Mouse (Mus musculus): ENCODE measurements at regions not wholly inside any gene's neighbourhood (a gene's known extent, or its start where the extent isn't known, plus 50 kb on each side); places are given as distances from the start of the nearest gene placed in this dataset.
A peak's percentile ranks its signal among the peaks of the same experiment; 100 is the strongest.

DNA sequence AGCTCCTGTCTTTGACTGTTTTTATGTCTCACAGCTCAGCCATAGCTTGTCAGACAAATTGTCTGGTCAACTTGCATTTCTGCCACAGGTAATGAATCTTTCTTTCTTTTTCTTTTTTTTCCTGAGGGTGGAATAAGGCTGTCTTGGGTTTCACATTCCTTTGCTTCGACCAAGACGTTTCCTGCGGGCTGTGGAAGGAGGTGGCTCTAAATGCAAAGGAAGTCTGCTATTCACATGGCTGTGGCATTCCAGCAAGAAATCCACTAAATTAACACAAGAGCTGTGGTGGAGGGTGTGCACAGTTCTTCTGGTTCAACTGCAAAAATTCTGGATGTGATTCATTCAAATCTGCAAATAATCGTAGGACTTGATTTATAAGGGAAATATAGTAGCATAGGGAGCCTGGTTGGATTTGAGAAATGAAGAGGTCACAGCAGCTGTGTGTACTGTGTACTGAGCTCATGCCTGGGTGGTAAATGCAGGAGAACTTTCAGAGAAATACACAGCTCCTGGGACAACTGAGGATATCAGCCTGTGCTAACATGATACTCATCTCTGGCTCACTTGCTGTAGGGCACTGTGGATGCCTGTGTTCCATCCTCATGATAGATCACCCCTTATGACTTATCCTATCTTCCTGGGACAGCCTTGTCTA is 71.2 kb upstream of the Igfbp3 start:
- no peak overlapping the region for H3K4me3 ChIP-seq (replicated peaks)
- WGBS, result 27% methylated on average over 4 of the region's 4 CpGs
- no peak for ATAC-seq
- H3K9me3 ChIP-seq, result no peaks in the 10 kb centered on the region
- no peak overlapping the region for H3K4me2 ChIP-seq (replicated peaks)
- no peak overlapping the region for H3K9ac ChIP-seq
- H3K27me3 ChIP-seq (replicated peaks), result no peaks in the 10 kb centered on the region
- H3K4me1 ChIP-seq (replicated peaks), result no peaks in the 10 kb centered on the region
- H3K36me3 ChIP-seq, result no peaks in the 10 kb centered on the region
- no peak overlapping the region for H3K27ac ChIP-seq

DNA sequence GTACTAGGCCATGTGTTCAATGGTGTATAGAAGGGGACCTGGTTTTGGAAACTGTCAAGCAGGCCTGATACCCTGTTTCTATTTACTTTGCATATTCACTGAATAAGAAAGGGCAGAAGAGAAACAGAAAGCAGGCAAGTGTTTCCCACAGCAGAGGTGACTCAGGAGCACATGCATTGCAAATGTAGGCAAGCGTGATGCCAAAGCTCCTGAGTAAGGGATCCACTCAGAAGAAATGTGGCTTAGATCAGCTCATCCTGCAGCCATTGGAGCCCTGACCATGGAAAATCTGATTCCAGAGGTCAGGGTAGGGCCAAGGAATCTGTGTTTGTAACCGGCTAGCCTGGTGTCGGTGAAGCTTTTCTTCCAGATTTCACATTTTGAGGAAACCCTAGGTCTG is 69.3 kb upstream of the Igfbp3 start:
- no peaks in the 10 kb centered on the region for H3K9me3 ChIP-seq
- H3K36me3 ChIP-seq, result no peaks in the 10 kb centered on the region
- no peak for ATAC-seq
- WGBS, result 91% methylated on average over 3 of the region's 3 CpGs
- H3K4me3 ChIP-seq (replicated peaks), result no peak overlapping the region
- no peaks in the 10 kb centered on the region for H3K4me1 ChIP-seq (replicated peaks)
- H3K4me2 ChIP-seq (replicated peaks), result no peak overlapping the region
- H3K27me3 ChIP-seq (replicated peaks), result no peaks in the 10 kb centered on the region
- H3K9ac ChIP-seq, result no peak overlapping the region
- H3K27ac ChIP-seq, result no peak overlapping the region

DNA sequence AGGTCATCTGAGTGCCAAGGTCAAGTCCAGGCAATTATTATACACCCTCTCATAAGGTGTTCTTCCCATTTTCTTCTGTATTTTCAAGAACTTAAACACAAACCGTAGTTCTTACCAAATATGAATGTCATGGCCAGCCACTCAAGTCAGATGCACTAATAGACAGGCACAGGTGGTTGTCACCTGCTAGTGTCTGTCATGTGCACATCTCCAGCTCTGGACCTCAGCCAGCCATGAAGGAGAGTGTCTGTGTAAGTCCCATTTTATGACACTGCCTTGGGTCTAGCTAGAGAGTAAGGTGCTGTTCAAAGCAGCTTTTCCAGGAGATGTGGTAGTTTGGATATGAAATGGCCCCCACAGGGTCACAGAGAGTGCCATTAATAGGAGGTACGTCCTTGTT is 68.5 kb upstream of the Igfbp3 start:
- H3K27me3 ChIP-seq (replicated peaks), result no peaks in the 10 kb centered on the region
- no peak overlapping the region for H3K27ac ChIP-seq
- no peak overlapping the region for H3K4me3 ChIP-seq (replicated peaks)
- 74% methylated on average over 2 of the region's 2 CpGs for WGBS
- no peak overlapping the region for H3K9ac ChIP-seq
- ATAC-seq, result no peak
- no peaks in the 10 kb centered on the region for H3K9me3 ChIP-seq
- H3K36me3 ChIP-seq, result no peaks in the 10 kb centered on the region
- no peaks in the 10 kb centered on the region for H3K4me1 ChIP-seq (replicated peaks)
- H3K4me2 ChIP-seq (replicated peaks), result no peak overlapping the region

GRCm38 (mm10) chr11:7281656-7282055 is 67.9 kb upstream of the Igfbp3 start:
- Histone ChIP-seq H3K9ac (no peak overlapping the region), H3K27me3 (replicated peaks) (no peaks in the 10 kb centered on the region), H3K4me1 (replicated peaks) (no peaks in the 10 kb centered on the region), H3K4me2 (replicated peaks) (no peak overlapping the region), H3K4me3 (replicated peaks) (no peak overlapping the region), H3K9me3 (no peaks in the 10 kb centered on the region), H3K27ac (no peak overlapping the region), H3K36me3 (no peaks in the 10 kb centered on the region)
- no peak for ATAC-seq
- 32% methylated on average over 2 of the region's 2 CpGs for WGBS

- Histone ChIP-seq H3K9me3 (no peaks in the 10 kb centered on the region), H3K4me1 (replicated peaks) (no peaks in the 10 kb centered on the region), H3K36me3 (no peaks in the 10 kb centered on the region), H3K27ac (no peak overlapping the region), H3K27me3 (replicated peaks) (no peaks in the 10 kb centered on the region), H3K4me3 (replicated peaks) (no peak overlapping the region), H3K9ac (no peak overlapping the region), H3K4me2 (replicated peaks) (no peak overlapping the region)
- WGBS, result 81% methylated on average over 2 of the region's 2 CpGs
- ATAC-seq, result no peak
These were observed 66.2 kb upstream of the Igfbp3 start for GRCm38 (mm10) chr11:7279891-7280290.

GRCm38 (mm10) chr11:7272543-7272942 is 58.8 kb upstream of the Igfbp3 start:
- no peak overlapping the region for H3K9ac ChIP-seq
- H3K4me3 ChIP-seq (replicated peaks), result no peak overlapping the region
- H3K36me3 ChIP-seq, result no peaks in the 10 kb centered on the region
- H3K9me3 ChIP-seq, result no peaks in the 10 kb centered on the region
- H3K27me3 ChIP-seq (replicated peaks), result no peaks in the 10 kb centered on the region
- peak; percentile 53 for ATAC-seq
- no peak overlapping the region for H3K4me2 ChIP-seq (replicated peaks)
- 22% methylated on average over 3 of the region's 3 CpGs for WGBS
- H3K4me1 ChIP-seq (replicated peaks), result 0 out of 2 replicates have a peak, but pooled peaks cover 3% of the 10 kb centered on the region
- peak overlapping the region; percentile 54; the same call in 1 of the 2 replicates for H3K27ac ChIP-seq

DNA sequence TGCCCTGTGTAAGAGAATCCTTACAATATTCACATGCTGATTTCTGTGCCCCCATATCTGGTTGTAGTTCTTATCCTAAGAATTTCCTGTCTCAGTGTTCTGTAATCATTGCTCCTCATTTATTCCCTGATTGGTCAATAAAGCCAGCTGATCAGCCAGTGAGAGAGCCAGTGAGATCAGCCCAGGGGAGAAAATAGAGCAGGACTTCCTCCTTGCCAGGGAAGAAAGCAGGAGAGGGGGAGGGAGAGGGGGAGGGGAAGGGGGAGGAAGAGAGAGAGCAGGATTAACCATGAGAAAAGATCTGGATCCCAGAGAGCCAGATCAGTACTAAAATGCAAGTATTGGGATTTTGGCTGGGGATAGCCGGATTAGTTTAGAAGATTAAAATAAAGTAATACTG is 57.2 kb upstream of the Igfbp3 start:
- Histone ChIP-seq H3K9me3 (no peaks in the 10 kb centered on the region), H3K27ac (no peak overlapping the region), H3K36me3 (no peaks in the 10 kb centered on the region), H3K9ac (no peak overlapping the region), H3K4me1 (replicated peaks) (0 out of 2 replicates have a peak, but pooled peaks cover 3% of the 10 kb centered on the region), H3K4me2 (replicated peaks) (no peak overlapping the region), H3K27me3 (replicated peaks) (no peaks in the 10 kb centered on the region), H3K4me3 (replicated peaks) (no peak overlapping the region)
- WGBS, result 95% methylated on average over 1 of the region's 1 CpGs
- no peak for ATAC-seq

DNA sequence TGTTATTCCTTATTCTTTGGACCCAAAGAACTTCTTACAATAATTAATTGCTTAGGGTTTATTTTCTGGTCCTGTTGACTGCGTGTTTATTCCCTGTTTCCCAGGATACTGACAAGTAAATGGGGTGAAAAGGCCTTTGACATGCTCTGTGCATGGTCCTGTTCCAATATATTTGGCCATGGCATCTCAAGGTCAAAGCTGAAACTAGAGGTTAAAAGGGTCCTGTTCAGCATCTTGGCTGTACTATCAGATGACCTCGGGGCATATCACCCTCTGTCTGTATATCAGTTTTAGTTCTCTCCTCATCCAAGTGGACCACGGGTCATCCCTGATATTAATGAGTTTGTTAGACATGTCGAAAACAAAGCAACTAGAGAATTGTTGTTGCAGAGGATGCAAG is 50.2 kb upstream of the Igfbp3 start:
- no peak for ATAC-seq
- Histone ChIP-seq H3K36me3 (no peaks in the 10 kb centered on the region), H3K9me3 (no peaks in the 10 kb centered on the region), H3K27me3 (replicated peaks) (no peaks in the 10 kb centered on the region), H3K27ac (no peak overlapping the region), H3K4me3 (replicated peaks) (no peak overlapping the region), H3K9ac (no peak overlapping the region), H3K4me1 (replicated peaks) (no peaks in the 10 kb centered on the region), H3K4me2 (replicated peaks) (no peak overlapping the region)
- 65% methylated on average over 4 of the region's 4 CpGs for WGBS
